Mouse (Mus musculus) cerebellum, adult 11-12 months (tissue): ENCODE measurements around the gene Jmjd6.
"Not testable (repeated sequence)": the region's sequence is repeated elsewhere in the genome, so short reads cannot be mapped to it uniquely, and the experiment has no call there.

ENCODE experiments used
- DNase-seq: peaks from one replicate; pipeline ENCODE4 v3.0.0; 2022

The Jmjd6 gene

GRCm38 (mm10) chr11:116851576-116852290, 8.5 kb upstream of the Jmjd6 start:
- no peak for DNase-seq

- no peak for DNase-seq
These were observed 7.7 kb upstream of the Jmjd6 start for GRCm38 (mm10) chr11:116850833-116851477.

DNA sequence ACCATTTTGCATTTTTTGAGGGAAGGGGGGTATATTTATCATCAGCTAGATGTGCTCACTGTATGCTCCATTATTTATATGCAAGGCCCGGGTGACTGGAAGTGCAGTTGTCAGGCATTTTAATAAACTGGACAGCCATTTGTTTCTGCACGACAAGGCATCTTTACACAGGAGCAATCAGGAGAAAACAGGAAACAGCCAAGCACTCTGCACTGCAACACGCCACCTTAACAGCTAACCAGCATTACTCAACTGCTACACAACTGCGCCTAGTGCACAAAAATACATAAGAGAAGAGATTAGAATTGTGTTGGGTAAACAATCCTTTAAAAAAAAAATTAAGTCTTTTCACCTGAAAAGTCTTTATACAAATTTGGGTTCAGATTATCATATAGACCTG, 6.8 kb upstream of the Jmjd6 start:
- DNase-seq: no peak

GRCm38 (mm10) chr11:116849587-116849986, 6.3 kb upstream of the Jmjd6 start:
- DNase-seq: no peak

GRCm38 (mm10) chr11:116848877-116849178, 5.6 kb upstream of the Jmjd6 start:
- peak; percentile 12 for DNase-seq

GRCm38 (mm10) chr11:116848086-116848876, 5.0 kb upstream of the Jmjd6 start:
- DNase-seq: peak; percentile 4

DNA sequence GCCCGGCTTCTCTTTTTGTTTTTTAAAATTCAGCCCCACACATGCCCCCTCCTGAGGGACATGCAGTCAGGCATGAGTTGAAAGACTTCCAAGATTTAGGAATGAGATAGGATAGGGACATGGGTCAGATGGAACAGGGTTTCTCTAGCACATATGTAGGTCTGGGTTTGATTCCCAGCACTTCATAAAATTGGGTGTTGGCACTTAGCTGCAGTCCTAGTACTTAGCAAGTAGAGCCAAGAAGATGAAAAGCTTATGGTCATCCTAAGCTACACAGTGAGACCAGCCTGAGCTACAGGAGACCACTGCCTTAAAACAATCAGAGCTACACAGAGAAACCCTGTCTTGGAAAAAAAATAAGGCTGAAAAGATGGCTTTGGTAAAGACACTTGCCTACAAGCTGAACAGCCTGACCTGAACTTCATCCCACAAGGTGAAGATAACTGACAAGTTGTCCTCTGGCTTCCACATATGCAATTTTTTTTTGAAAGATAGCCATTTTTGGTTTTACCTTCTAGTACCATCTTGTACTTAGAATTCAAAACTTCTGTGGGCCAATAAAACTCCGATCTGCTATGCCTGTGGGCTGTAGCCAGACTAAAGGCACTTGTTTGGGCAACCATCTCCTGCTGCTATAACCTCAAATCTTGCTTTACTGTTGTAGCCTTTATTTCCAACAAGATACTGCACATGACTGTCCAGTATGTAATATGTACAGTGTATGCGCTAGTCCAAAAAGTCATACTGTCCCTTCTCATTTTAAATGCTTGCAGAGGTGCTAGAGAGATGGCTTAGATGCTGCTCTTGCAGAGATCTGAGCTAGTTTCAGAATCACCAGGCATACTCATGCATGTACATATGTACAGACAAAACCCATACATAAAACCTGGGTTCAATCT, 4.2 kb upstream of the Jmjd6 start:
- DNase-seq: no peak

DNA sequence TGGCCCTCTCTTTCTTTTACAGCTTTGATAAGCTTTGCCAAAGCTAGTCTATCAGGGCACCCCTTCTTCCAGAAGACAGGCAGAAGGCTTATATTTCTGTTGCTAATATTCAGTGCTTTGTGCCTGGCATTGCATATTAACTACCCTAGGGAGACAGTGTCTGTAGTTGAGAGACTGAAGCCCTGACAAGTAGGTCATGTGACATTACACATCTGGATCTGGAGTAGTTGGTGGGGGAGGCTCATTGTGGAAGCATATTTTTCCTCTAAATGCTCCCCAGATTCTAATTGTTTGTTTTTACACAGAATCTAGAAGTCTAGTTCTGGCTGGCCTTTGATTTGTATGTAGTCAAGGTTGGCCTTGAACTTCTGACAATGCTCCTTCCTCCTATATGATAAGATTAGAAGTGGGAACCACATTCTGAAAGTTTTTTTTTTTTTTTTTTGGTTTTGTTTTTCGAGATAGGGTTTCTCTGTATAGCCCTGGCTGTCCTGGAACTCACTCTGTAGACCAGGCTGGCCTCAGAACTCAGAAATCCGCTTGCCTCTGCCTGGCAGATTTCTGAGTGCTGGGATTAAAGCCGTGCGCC, 3.4 kb upstream of the Jmjd6 start:
- no peak for DNase-seq

DNA sequence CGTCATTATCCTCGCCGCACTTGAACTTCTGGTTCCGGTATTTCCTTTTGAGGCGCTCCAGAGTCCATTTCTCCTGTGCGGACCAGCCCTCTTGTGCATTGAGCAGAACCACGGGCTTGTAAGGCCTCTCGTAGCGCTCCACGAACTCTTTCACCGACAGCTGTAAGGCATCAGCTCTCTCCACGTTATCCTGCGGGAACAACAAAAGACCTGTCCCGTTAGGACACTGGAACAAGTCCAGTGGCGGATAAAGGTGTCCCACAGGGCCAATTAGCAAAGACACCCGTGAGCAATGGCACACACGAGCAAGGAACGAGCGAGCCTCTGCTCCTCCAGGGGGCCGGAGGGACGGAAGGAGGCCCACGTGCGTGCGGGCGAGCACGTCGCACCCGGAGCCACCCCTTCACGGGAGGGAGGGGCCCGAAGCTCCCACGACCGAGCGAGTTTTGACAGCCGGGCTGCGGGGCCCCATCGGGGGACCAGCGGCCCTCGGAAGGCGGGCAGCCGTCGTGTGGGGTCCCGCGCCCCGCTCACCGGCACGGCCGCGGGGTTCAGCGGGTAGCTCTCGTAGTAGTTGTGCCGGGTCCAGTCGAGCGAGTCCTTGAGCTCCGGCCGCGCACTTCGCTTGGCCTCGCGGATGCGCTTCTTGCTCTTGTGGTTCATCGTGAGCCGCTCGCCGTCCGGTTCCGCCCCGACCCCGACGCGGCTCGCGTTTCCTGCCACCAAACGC, 553 bp downstream of the Jmjd6 start:
- peak; percentile 81 for DNase-seq

DNA sequence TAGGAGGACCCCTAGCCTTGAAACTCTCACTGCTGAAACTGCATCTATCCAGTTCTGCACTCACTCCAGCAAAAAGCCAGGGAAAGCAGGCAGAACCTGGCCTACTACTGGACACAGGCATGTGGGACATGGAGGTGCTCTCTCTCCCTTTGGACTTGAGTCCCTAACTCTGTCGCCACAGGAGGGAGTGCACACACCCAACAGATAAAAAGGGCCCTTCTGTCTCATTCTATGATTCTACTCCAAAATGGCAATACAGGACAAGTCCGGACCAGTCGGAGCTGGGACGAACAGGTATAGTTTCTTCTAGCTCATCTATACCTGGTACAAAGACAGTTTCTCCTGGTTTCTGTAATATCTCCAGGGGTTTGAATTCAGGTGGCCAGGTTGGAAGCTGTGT, 2.5 kb downstream of the Jmjd6 start:
- DNase-seq: no peak

DNA sequence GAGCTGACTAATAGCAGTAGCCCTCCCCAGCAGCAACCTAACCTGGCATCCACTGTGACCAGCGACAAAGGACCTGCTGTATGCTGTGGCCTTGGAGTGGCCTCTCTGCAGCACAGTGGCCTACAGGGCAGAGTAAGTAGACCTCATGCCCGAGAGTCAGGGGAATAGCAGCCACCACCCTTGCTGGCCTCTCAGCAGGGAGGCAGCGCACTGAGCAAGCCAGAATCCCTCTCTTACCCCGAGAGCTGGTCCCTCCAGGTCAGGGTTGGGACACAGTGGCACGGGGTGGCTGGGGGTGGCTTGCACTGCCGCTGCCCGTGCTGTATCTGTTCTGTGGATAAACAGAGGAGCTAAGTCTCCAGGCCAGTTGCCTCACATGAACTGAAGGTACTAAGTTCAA, 3.6 kb downstream of the Jmjd6 start:
- DNase-seq: no peak

DNA sequence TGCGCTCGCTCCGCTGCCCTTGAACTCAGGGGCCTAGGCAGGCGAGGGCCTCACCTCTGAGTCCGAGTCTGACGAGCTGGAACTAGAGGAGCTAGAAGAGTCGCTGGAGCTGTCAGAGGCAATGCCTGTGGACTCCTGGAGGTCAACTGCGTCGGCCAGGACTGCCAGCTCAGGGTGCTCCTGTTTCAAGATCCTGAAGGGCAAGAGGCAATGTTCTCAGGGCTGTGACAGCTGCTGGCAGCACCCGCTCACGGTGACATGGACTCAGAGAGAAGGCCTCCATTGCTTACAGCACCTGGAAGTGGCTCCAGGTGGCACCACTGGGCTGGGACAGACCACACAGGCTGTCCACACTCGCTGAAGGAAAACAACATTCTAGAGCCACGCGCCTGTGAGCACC, 4.3 kb downstream of the Jmjd6 start:
- DNase-seq: no peak

- DNase-seq: no peak
These were observed 5.8 kb downstream of the Jmjd6 start for GRCm38 (mm10) chr11:116837441-116837840.

DNA sequence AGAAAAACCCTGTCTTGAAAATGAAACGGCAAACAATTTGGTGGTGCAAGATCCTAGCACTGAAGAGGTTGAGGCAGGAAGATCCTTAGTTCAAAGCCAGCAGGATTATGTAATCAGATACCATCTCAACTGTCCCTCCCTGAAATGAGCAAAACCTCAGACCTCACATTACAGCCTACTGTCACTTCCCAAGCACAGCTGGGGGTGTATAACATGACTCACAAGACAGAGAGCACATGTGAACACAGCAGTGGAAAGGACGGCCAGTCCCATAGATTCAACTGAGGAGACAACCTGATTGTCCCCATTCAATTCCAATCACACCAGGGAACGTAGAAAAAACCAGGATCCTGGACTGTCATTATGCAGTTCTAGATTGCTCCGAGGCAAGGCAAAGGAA, 7.0 kb downstream of the Jmjd6 start:
- no peak for DNase-seq

- no peak for DNase-seq
These were observed 8.3 kb downstream of the Jmjd6 start for GRCm38 (mm10) chr11:116834954-116835353.

- no peak for DNase-seq
These were observed 11.0 kb downstream of the Jmjd6 start for GRCm38 (mm10) chr11:116832172-116832685.

GRCm38 (mm10) chr11:116827534-116828165, 15.6 kb downstream of the Jmjd6 start, which contains the start of gene Mxra7:
TSS of gene Mxra7 (minus strand) at chr11:116828046.
- DNase-seq: peak; percentile 65

- DNase-seq: no peak
These were observed 16.4 kb downstream of the Jmjd6 start for GRCm38 (mm10) chr11:116826550-116827504.

- DNase-seq: no peak
These were observed 18.0 kb downstream of the Jmjd6 start for GRCm38 (mm10) chr11:116825230-116825629.

GRCm38 (mm10) chr11:116823885-116824284, 19.4 kb downstream of the Jmjd6 start:
- DNase-seq: not testable (repeated sequence)
